Mouse (Mus musculus) heart, embryonic 16.5 days (tissue): ENCODE results near the gene Sdhaf3. TPM values are rescaled to one million over a fixed set of nuclear protein-coding genes. Genes with fewer than 3 reads are reported as not detected.

Experiments used
- ATAC-seq: fragments of 200-750 bp; cut with Nextera tagmentation; replicated peaks from 2 replicates; pipeline ENCODE4 v1.8.0; 2017; ENCODE audit warnings: moderate number of reproducible peaks; ENCODE audit not compliant: insufficient read depth, low FRiP score; ENCODE audit errors: extremely low read depth
- H3K27ac ChIP-seq: fragments of 300-500 bp; sonication (generic); 2 replicates; pipeline ENCODE4 v1.5.1; 2014; ENCODE audit warnings: mild to moderate bottlenecking, low read length, control low read depth, moderate library complexity
- H3K27me3 ChIP-seq: fragments of 300-500 bp; sonication (generic); 2 replicates; pipeline ENCODE4 v1.6.1; 2014; ENCODE audit warnings: low read length, mixed read lengths; ENCODE audit not compliant: control insufficient read depth, insufficient read depth
- H3K36me3 ChIP-seq: fragments of 300-500 bp; sonication (generic); 2 replicates; pipeline ENCODE4 v1.6.1; 2014; ENCODE audit not compliant: control insufficient read depth, insufficient read depth
- H3K4me1 ChIP-seq: fragments of 300-500 bp; sonication (generic); 2 replicates; pipeline ENCODE4 v1.6.1; 2014; ENCODE audit warnings: low read length, mixed read lengths; ENCODE audit not compliant: control insufficient read depth, insufficient read depth
- H3K4me2 ChIP-seq: fragments of 300-500 bp; sonication (generic); 2 replicates; pipeline ENCODE4 v1.6.1; 2014; ENCODE audit warnings: low read depth, mild to moderate bottlenecking, control low read depth, low read length
- H3K4me3 ChIP-seq: fragments of 300-500 bp; sonication (generic); 2 replicates; pipeline ENCODE4 v1.5.1; 2014; ENCODE audit warnings: mild to moderate bottlenecking, control low read depth, low read length
- H3K9ac ChIP-seq: fragments of 300-500 bp; sonication (generic); 2 replicates; pipeline ENCODE4 v1.6.1; 2014; ENCODE audit warnings: low read length, control low read depth
- H3K9me3 ChIP-seq: fragments of 300-500 bp; sonication (generic); replicated peaks from 2 replicates; pipeline ENCODE4 v1.6.1; 2016; ENCODE audit warnings: low read length; ENCODE audit not compliant: control insufficient read depth
- WGBS: fragments of 180-500 bp; shearing (Covaris S2); extraction: QIAGEN DNeasy Blood & Tissue Kit; methylation state at CpG from one replicate; pipeline ENCODE4 v1.1.7; 2014; 5-methylcytosine and 5-hydroxymethylcytosine counted together
- polyA plus RNA-seq: library from polyadenylated mRNA; unstranded; fragments of >200 nt; fragmentation: Nextera tagmentation; extraction: Ambion mirVana; gene quantifications from 2 replicates; pipeline ENCODE4 v1.2.1, GENCODE M21; 2015

Sdhaf3 gene
- polyA plus RNA-seq, 1 experiment from 2014 or later, result 4.6 TPM

GRCm38 (mm10) chr6:7083661-7084060 is 127.9 kb downstream of the Sdhaf3 start:
- no peaks in the 10 kb centered on the region for H3K9me3 ChIP-seq
- H3K27me3 ChIP-seq, result no peaks in the 10 kb centered on the region
- no peak overlapping the region for H3K9ac ChIP-seq
- no peak for ATAC-seq
- 92% methylated on average over 4 of the region's 4 CpGs for WGBS
- no peak overlapping the region for H3K4me3 ChIP-seq
- H3K36me3 ChIP-seq, result no peaks in the 10 kb centered on the region
- no peak overlapping the region for H3K27ac ChIP-seq
- H3K4me2 ChIP-seq, result no peak overlapping the region
- no peaks in the 10 kb centered on the region for H3K4me1 ChIP-seq

- no peak for ATAC-seq
- H3K27me3 ChIP-seq, result no peaks in the 10 kb centered on the region
- H3K9me3 ChIP-seq, result no peaks in the 10 kb centered on the region
- H3K4me2 ChIP-seq, result no peak overlapping the region
- H3K9ac ChIP-seq, result no peak overlapping the region
- H3K4me1 ChIP-seq, result no peaks in the 10 kb centered on the region
- H3K27ac ChIP-seq, result no peak overlapping the region
- H3K4me3 ChIP-seq, result no peak overlapping the region
- H3K36me3 ChIP-seq, result no peaks in the 10 kb centered on the region
- 70% methylated on average over 2 of the region's 2 CpGs for WGBS
Measured at GRCm38 (mm10) chr6:7084370-7084769, 128.6 kb downstream of the Sdhaf3 start.

DNA sequence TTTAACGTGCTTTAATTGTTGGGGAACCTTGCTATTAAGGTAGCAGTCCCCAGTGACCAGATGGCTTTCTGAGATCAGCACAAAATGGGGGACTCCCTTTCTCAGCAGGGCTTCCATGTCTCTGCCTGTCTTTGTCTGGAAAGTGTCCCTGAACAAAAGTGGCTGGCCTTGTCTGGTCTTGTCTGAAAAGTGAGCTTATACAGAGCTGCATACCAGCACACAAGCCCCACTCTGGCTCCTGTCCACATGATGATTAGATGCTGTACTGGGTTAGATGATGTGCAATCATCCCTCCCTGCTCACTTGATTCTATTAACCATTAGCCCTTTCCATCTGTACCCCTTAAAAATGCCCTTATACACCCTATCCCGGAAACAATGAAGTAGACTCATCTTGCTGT is 129.7 kb downstream of the Sdhaf3 start:
- Histone ChIP-seq H3K4me1 (no peaks in the 10 kb centered on the region), H3K4me3 (no peak overlapping the region), H3K9ac (no peak overlapping the region), H3K27ac (no peak overlapping the region), H3K9me3 (no peaks in the 10 kb centered on the region), H3K4me2 (no peak overlapping the region), H3K27me3 (no peaks in the 10 kb centered on the region), H3K36me3 (no peaks in the 10 kb centered on the region)
- no peak for ATAC-seq
- 80% methylated on average over 2 of the region's 2 CpGs for WGBS

DNA sequence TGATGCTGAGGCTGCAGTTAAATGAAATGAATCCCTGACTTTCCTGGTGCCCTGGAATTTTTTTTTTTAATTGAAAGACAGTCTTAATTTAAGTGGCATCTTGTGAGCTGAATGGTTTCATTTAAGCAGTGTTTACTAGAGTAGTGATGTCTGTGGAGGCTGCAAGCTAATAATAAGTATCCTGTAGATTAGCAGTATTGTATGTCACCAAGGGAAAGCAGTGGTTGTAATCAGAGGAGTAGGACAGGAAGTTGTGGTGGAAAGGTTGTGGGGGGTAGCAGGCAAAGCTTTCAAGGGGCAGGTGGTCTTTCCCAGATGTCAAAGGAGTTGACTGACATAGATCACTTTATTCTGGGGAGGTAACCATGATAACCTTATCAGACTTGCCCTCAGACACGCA is 136.3 kb downstream of the Sdhaf3 start:
- WGBS, result 55% methylated on average over 1 of the region's 1 CpGs
- H3K9ac ChIP-seq, result no peak overlapping the region
- no peaks in the 10 kb centered on the region for H3K36me3 ChIP-seq
- no peaks in the 10 kb centered on the region for H3K27me3 ChIP-seq
- H3K27ac ChIP-seq, result no peak overlapping the region
- no peaks in the 10 kb centered on the region for H3K4me1 ChIP-seq
- ATAC-seq, result no peak
- no peak overlapping the region for H3K4me2 ChIP-seq
- H3K4me3 ChIP-seq, result no peak overlapping the region
- H3K9me3 ChIP-seq, result no peaks in the 10 kb centered on the region

Other genes with a start within 250 kb of the Sdhaf3 start
- not detected in 2 replicates for gene Dlx6, start 92.7 kb upstream of the Sdhaf3 start, polyA plus RNA-seq
- 1.1 and 1.4 TPM in 2 replicates for gene Dlx5, start 73.9 kb upstream of the Sdhaf3 start, polyA plus RNA-seq